Mouse (Mus musculus) spleen, postnatal 0 days (tissue): ENCODE data around the gene Spaca9. TPM values are rescaled to one million over a fixed set of nuclear protein-coding genes. Genes with fewer than 3 reads are reported as not detected.

Source experiments
- polyA plus RNA-seq: library from polyadenylated mRNA; unstranded; fragments of >200 nt; fragmentation: Nextera tagmentation; extraction: Ambion mirVana; gene quantifications from 2 replicates; pipeline ENCODE4 v1.2.1, GENCODE M21; 2015

Spaca9 gene
- 2.9 and 3.0 TPM in 2 replicates for polyA plus RNA-seq

DNA sequence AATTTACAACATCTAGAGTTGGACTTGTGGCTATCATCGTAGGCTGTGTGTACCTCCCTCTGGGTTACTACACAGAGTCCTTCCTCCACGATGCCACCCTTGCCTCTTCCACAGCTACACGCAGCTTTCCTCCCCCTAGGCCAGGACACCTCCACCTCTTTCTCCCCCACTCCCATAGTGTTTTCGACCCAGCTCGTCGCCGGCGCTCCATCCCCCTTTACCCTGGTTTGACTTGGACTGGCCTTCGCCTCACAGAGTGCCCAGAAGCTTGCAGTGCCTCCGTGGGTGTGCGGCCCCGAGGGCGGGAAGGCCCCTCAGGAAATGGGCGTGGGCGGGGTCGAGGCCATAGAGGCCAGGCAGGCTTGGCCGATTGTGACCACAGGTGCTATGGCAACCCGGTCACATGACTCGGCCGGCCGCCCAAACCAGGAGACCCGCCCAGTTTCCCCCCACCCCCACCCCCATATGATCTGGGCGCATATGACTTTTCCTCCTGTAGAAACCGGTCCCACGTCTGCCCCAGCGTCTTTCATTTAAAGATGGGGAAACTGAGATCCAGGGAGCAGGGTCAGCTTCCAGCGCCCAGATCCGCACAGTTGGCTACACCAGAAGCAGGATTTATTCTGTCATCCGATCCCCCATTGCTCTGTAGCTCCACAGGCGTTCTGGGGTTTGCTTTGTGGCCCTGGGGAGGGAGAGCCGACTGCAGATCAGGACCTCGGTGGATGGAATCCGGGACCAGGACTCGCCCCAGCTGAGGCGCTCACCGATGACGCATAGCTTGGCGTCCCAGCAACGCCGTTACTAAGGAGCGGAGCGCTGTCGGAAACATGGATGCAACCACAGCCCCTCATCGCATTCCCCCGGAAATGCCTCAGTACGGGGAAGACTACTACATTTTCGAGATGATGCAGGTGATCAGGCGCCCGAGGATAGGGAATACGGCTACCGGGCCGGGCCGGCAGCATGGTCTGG, at the start of gene Spaca9, which contains the start of gene Ak8:
Gene Spaca9, minus strand, starts transcription at position 367 of the 975 bp plus-strand sequence.
Gene Ak8, plus strand, starts transcription at position 804 of the 975 bp plus-strand sequence.

Other genes starting within 250 kb of the Spaca9 start
- not detected in 2 replicates for gene 1700007K13Rik, start 233.4 kb downstream of the Spaca9 start, polyA plus RNA-seq
- gene Mrps2, start 231.7 kb downstream of the Spaca9 start, polyA plus RNA-seq = 22.0 and 22.7 TPM in 2 replicates
- gene Gbgt1, start 202.8 kb downstream of the Spaca9 start, polyA plus RNA-seq = 0.76 and 0.95 TPM in 2 replicates
- 2.6 and 5.2 TPM in 2 replicates for gene Gm10134, start 193.6 kb downstream of the Spaca9 start, polyA plus RNA-seq
- 3.1 and 5.0 TPM in 2 replicates for gene Ralgds, start 186.6 kb downstream of the Spaca9 start, polyA plus RNA-seq
- 13.0 and 42.1 TPM in 2 replicates for gene Cel, start 136.3 kb downstream of the Spaca9 start, polyA plus RNA-seq
- gene Gtf3c5, start 116.0 kb downstream of the Spaca9 start, polyA plus RNA-seq = 15.9 and 17.4 TPM in 2 replicates
- 138 and 149 TPM in 2 replicates for gene Gfi1b, start 77.7 kb downstream of the Spaca9 start, polyA plus RNA-seq
- gene Tsc1, start 58.5 kb downstream of the Spaca9 start, polyA plus RNA-seq = 9.4 TPM in 2 replicates
- gene Ak8, start 437 bp upstream of the Spaca9 start, polyA plus RNA-seq = 0.35 and 0.67 TPM in 2 replicates
- 4.1 and 5.4 TPM in 2 replicates for gene Gtf3c4, start 140.6 kb upstream of the Spaca9 start, polyA plus RNA-seq
- gene Ddx31, start 140.7 kb upstream of the Spaca9 start, polyA plus RNA-seq = 5.0 and 6.1 TPM in 2 replicates
- gene Barhl1, start 216.9 kb upstream of the Spaca9 start, polyA plus RNA-seq = not detected in 2 replicates